Mouse (Mus musculus): Measurements from ENCODE around the gene Dao. TPM values are rescaled to one million over a fixed set of nuclear protein-coding genes. Genes with fewer than 3 reads are reported as not detected.

The Dao gene
- total and polyA plus RNA-seq, 2 experiments from 2014 or later = not detected

DNA sequence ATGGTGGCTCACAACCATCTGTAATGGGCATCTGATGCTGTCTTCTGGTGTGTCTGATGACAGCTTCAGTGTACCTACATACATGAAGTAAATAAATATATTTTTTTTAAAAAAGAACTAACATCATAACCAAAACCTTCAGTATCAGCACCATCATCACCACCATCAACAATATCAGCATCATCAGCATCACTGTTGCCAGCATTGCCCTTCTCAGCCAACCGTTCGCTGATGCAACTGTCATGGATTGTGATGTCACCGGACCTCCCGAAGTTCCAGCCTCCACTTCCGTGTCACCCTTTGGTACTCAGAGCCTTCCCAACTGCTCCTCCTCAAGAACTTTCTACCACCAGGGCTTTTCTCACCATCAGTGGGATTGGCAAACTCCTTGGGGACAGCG, 61.7 kb downstream of the Dao start, which contains the start of gene Usp30:
Gene Usp30, plus strand, starts transcription at position 301 of the 400 bp plus-strand sequence.
- no peak within 1 kb of the TSS for H3K27ac ChIP-seq (ENCODE audit: low read depth, low read length)
- H3K9me3 ChIP-seq (ENCODE audit: low read length) = no peaks in the 10 kb centered on the region
- ATAC-seq (no peak), DNase-seq (no peak)
- no peak within 1 kb of the TSS for H3K9ac ChIP-seq
- no peaks in the 10 kb centered on the region for H3K27me3 ChIP-seq (ENCODE audit: insufficient read depth, low read length)
- TF ChIP-seq CTCF (IDR thresholded peaks at IDR 0.05; ENCODE audit: low read depth) = no peak
- peaks cover 26% of the 10 kb centered on the region for H3K36me3 ChIP-seq (ENCODE audit: insufficient read depth)
- H3K4me3 ChIP-seq (ENCODE audit: low read depth, low read length) = no peak within 1 kb of the TSS
- 94% methylated on average over 6 of the region's 6 CpGs for WGBS
- H3K4me1 ChIP-seq (ENCODE audit: insufficient read depth) = no peaks in the 10 kb centered on the region
- H3K4me2 ChIP-seq (ENCODE audit: low read depth) = no peak within 1 kb of the TSS

DNA sequence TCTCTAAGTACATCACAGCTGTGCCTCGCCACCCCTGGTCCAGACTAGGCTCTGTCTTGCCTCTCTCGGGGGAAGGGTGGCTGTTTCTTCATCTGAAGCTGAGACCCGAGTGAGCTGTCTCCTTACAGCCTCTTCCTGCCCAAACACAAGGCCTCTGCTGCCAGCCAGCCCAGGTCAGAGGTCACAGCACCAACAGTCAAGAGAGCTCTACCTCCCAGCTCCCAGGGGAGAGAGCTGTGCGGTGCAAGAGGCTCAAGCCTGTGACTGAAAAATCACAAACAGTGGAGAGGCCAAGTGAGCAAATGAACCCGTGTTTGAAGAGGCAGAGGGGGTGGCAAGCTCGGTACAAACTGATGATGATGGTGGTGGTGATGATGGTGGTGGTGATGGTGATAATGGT, 63.1 kb downstream of the Dao start:
- 65% methylated on average over 6 of the region's 6 CpGs for WGBS
- no peak overlapping the region for H3K27ac ChIP-seq (ENCODE audit: low read depth, low read length)
- no peak overlapping the region for H3K4me2 ChIP-seq (ENCODE audit: low read depth)
- H3K9me3 ChIP-seq (ENCODE audit: low read length) = no peaks in the 10 kb centered on the region
- H3K4me3 ChIP-seq (ENCODE audit: low read depth, low read length) = no peak overlapping the region
- H3K27me3 ChIP-seq (ENCODE audit: insufficient read depth, low read length) = no peaks in the 10 kb centered on the region
- H3K9ac ChIP-seq = no peak overlapping the region
- DNase-seq (no peak), ATAC-seq (no peak)
- H3K4me1 ChIP-seq (ENCODE audit: insufficient read depth) = no peaks in the 10 kb centered on the region
- peaks cover 21% of the 10 kb centered on the region for H3K36me3 ChIP-seq (ENCODE audit: insufficient read depth)
- no peak for TF ChIP-seq CTCF (IDR thresholded peaks at IDR 0.05; ENCODE audit: low read depth)

DNA sequence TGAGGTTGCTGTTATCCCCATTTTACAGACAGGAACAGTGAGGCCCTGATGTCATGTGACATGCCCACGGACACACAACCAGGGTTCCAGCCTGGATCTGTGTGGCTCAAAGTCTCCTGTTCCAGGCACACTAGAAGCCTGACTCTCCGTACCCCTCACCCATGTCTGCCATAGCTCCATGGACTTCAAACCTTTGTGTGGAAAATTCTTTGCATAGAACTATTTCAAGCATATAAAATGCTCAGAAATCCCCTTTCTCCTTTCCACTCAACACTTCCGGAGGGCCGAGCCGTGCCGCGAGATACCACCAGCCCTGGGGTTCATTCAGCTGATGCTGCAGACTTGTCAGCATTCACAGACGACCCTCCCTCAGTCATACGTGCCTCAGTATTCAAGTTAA, 64.0 kb downstream of the Dao start:
- Histone ChIP-seq H3K4me3 (ENCODE audit: low read depth, low read length) (no peak overlapping the region), H3K27me3 (ENCODE audit: insufficient read depth, low read length) (no peaks in the 10 kb centered on the region), H3K36me3 (ENCODE audit: insufficient read depth) (peaks cover 19% of the 10 kb centered on the region), H3K4me1 (ENCODE audit: insufficient read depth) (no peaks in the 10 kb centered on the region), H3K9me3 (ENCODE audit: low read length) (no peaks in the 10 kb centered on the region), H3K9ac (no peak overlapping the region), H3K27ac (ENCODE audit: low read depth, low read length) (no peak overlapping the region), H3K4me2 (ENCODE audit: low read depth) (no peak overlapping the region)
- 85% methylated on average over 9 of the region's 9 CpGs for WGBS
- no peak for TF ChIP-seq CTCF (IDR thresholded peaks at IDR 0.05; ENCODE audit: low read depth)
- ATAC-seq (no peak), DNase-seq (no peak)

DNA sequence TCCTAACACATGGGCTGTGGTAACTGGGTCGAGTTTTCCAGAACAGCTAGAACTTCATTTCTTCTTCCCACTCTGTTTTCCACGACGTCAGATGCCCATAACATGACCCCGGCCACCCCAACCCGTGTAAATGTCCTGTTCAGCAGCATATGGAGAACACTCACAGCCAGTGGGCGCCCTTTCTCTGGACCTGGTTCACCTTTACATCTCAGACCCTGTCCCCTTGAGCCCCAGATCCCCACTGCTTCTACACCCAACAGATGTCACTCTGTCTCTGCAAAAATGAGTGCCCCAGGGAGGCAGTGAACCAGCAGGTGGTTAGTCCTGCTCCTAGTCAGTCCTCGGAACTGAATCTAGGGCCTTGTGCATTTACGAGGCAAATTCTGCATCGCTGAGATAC, 64.5 kb downstream of the Dao start:
- Histone ChIP-seq H3K9me3 (ENCODE audit: low read length) (no peaks in the 10 kb centered on the region), H3K27ac (ENCODE audit: low read depth, low read length) (no peak overlapping the region), H3K4me2 (ENCODE audit: low read depth) (no peak overlapping the region), H3K4me3 (ENCODE audit: low read depth, low read length) (no peak overlapping the region), H3K4me1 (ENCODE audit: insufficient read depth) (no peaks in the 10 kb centered on the region), H3K27me3 (ENCODE audit: insufficient read depth, low read length) (no peaks in the 10 kb centered on the region), H3K9ac (no peak overlapping the region), H3K36me3 (ENCODE audit: insufficient read depth) (peaks cover 15% of the 10 kb centered on the region)
- WGBS = 80% methylated on average over 9 of the region's 9 CpGs
- no peak for TF ChIP-seq CTCF (IDR thresholded peaks at IDR 0.05; ENCODE audit: low read depth)
- DNase-seq (no peak), ATAC-seq (no peak)

DNA sequence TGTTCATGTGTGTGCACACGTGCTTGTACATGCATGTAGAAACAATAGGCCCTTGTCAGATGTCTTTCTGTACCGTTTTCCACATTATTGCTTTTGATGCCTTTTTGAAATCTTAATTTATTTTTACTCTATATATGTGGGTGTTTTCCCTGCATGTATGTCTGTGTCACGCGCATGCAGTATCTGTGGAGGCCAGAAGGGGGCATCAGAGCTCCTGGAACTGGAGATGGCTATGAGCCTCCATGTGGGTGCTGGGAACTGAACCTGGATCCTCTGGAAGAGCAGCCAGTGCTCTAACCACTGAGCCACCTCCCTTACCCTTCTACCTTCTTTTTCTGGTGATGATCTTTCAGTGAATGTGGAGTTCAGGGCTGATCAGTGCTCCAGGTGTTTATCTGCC, 67.4 kb downstream of the Dao start:
- Histone ChIP-seq H3K27me3 (ENCODE audit: insufficient read depth, low read length) (no peaks in the 10 kb centered on the region), H3K9me3 (ENCODE audit: low read length) (no peaks in the 10 kb centered on the region), H3K27ac (ENCODE audit: low read depth, low read length) (no peak overlapping the region), H3K4me1 (ENCODE audit: insufficient read depth) (no peaks in the 10 kb centered on the region), H3K4me3 (ENCODE audit: low read depth, low read length) (no peak overlapping the region), H3K4me2 (ENCODE audit: low read depth) (no peak overlapping the region), H3K9ac (no peak overlapping the region), H3K36me3 (ENCODE audit: insufficient read depth) (no peaks in the 10 kb centered on the region)
- TF ChIP-seq CTCF (IDR thresholded peaks at IDR 0.05; ENCODE audit: low read depth) = no peak
- 94% methylated on average over 4 of the region's 4 CpGs for WGBS
- ATAC-seq (no peak), DNase-seq (no peak)

DNA sequence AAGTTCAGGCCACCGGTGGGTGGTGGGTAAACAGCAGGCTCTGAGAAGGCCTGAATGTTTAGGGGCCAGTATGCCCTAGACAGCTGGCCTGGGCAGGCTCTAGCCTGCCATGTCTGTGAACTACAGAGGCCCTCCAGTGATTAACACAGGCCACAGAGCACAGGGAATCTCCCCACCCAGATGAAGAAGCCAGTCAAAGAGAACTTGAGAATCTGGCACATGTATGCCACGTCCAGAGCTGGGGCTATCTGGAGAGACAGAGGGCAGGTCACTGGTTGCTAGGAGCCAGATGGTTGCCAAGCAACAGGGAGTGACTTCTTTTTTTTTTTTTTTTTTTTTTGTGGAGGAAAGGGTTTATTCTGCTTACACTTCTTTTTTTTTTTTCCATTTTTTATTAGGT, 68.8 kb downstream of the Dao start:
- DNase-seq (no peak), ATAC-seq (no peak)
- H3K4me3 ChIP-seq (ENCODE audit: low read depth, low read length) = no peak overlapping the region
- no peak for TF ChIP-seq CTCF (IDR thresholded peaks at IDR 0.05; ENCODE audit: low read depth)
- no peak overlapping the region for H3K4me2 ChIP-seq (ENCODE audit: low read depth)
- H3K27ac ChIP-seq (ENCODE audit: low read depth, low read length) = no peak overlapping the region
- H3K27me3 ChIP-seq (ENCODE audit: insufficient read depth, low read length) = no peaks in the 10 kb centered on the region
- no peaks in the 10 kb centered on the region for H3K4me1 ChIP-seq (ENCODE audit: insufficient read depth)
- no peaks in the 10 kb centered on the region for H3K9me3 ChIP-seq (ENCODE audit: low read length)
- no peaks in the 10 kb centered on the region for H3K36me3 ChIP-seq (ENCODE audit: insufficient read depth)
- WGBS = 53% methylated on average over 2 of the region's 2 CpGs
- H3K9ac ChIP-seq = no peak overlapping the region

Other genes with a start within 250 kb of the Dao start
- 47.4 and 54.0 TPM in 2 replicates for gene Sart3, start 231.2 kb upstream of the Dao start, total RNA-seq (2014; rRNA removed)
- 21.6 and 28.5 TPM in 2 replicates for gene Sart3, start 231.2 kb upstream of the Dao start, polyA plus RNA-seq (2015; fragmentation: Nextera tagmentation; extraction: Ambion mirVana)
- gene Iscu, start 231.0 kb upstream of the Dao start, total RNA-seq (2014; rRNA removed) = 67.2 and 88.2 TPM in 2 replicates
- 98.9 and 119 TPM in 2 replicates for gene Iscu, start 231.0 kb upstream of the Dao start, polyA plus RNA-seq (2015; fragmentation: Nextera tagmentation; extraction: Ambion mirVana)
- gene Tmem119, start 203.2 kb upstream of the Dao start, total RNA-seq (2014; rRNA removed) = 5.8 and 8.2 TPM in 2 replicates
- 5.9 and 7.1 TPM in 2 replicates for gene Tmem119, start 203.2 kb upstream of the Dao start, polyA plus RNA-seq (2015; fragmentation: Nextera tagmentation; extraction: Ambion mirVana)
- 1.1 and 1.3 TPM in 2 replicates for gene Selplg, start 171.1 kb upstream of the Dao start, total RNA-seq (2014; rRNA removed)
- gene Selplg, start 171.1 kb upstream of the Dao start, polyA plus RNA-seq (2015; fragmentation: Nextera tagmentation; extraction: Ambion mirVana) = 1.8 and 2.4 TPM in 2 replicates
- 159 and 178 TPM in 2 replicates for gene Coro1c, start 94.9 kb upstream of the Dao start, total RNA-seq (2014; rRNA removed)
- gene Coro1c, start 94.9 kb upstream of the Dao start, polyA plus RNA-seq (2015; fragmentation: Nextera tagmentation; extraction: Ambion mirVana) = 148 and 167 TPM in 2 replicates
- 7.9 and 11.5 TPM in 2 replicates for gene Ssh1, start 9.8 kb upstream of the Dao start, total RNA-seq (2014; rRNA removed)
- gene Ssh1, start 9.8 kb upstream of the Dao start, polyA plus RNA-seq (2015; fragmentation: Nextera tagmentation; extraction: Ambion mirVana) = 8.2 and 10.4 TPM in 2 replicates
- 28.5 and 47.7 TPM in 2 replicates for gene Usp30, start 61.8 kb downstream of the Dao start, total RNA-seq (2014; rRNA removed)
- 14.4 and 18.0 TPM in 2 replicates for gene Usp30, start 61.8 kb downstream of the Dao start, polyA plus RNA-seq (2015; fragmentation: Nextera tagmentation; extraction: Ambion mirVana)
- 153 and 177 TPM in 2 replicates for gene Svop, start 87.9 kb downstream of the Dao start, total RNA-seq (2014; rRNA removed)
- gene Svop, start 87.9 kb downstream of the Dao start, polyA plus RNA-seq (2015; fragmentation: Nextera tagmentation; extraction: Ambion mirVana) = 89.7 and 97.5 TPM in 2 replicates
- gene Alkbh2, start 124.5 kb downstream of the Dao start, total RNA-seq (2014; rRNA removed) = 4.6 and 5.8 TPM in 2 replicates
- 6.9 and 7.6 TPM in 2 replicates for gene Alkbh2, start 124.5 kb downstream of the Dao start, polyA plus RNA-seq (2015; fragmentation: Nextera tagmentation; extraction: Ambion mirVana)
- 6.7 and 7.8 TPM in 2 replicates for gene Ung, start 126.7 kb downstream of the Dao start, total RNA-seq (2014; rRNA removed)
- 7.5 and 9.1 TPM in 2 replicates for gene Ung, start 126.7 kb downstream of the Dao start, polyA plus RNA-seq (2015; fragmentation: Nextera tagmentation; extraction: Ambion mirVana)
- gene Acacb, start 142.8 kb downstream of the Dao start, total RNA-seq (2014; rRNA removed) = 2.0 and 4.0 TPM in 2 replicates
- gene Acacb, start 142.8 kb downstream of the Dao start, polyA plus RNA-seq (2015; fragmentation: Nextera tagmentation; extraction: Ambion mirVana) = 2.7 and 4.3 TPM in 2 replicates

Data from forebrain, postnatal 0 days (tissue).